Mouse (Mus musculus) spleen, postnatal 14 days (tissue): Measurements from ENCODE around the gene Speg.

Source experiments
- DNase-seq, 2 experiments: peaks; one replicate each; pipeline ENCODE4 v3.0.0; 2021 to 2022; ENCODE audit warnings: low spot score in 2 of 2

The Speg gene

GRCm38 (mm10) chr1:75365510-75366137 lies 9.5 kb upstream of the Speg start:
- no peak for DNase-seq

GRCm38 (mm10) chr1:75369360-75369983 lies 5.6 kb upstream of the Speg start:
- no peak for DNase-seq

DNA sequence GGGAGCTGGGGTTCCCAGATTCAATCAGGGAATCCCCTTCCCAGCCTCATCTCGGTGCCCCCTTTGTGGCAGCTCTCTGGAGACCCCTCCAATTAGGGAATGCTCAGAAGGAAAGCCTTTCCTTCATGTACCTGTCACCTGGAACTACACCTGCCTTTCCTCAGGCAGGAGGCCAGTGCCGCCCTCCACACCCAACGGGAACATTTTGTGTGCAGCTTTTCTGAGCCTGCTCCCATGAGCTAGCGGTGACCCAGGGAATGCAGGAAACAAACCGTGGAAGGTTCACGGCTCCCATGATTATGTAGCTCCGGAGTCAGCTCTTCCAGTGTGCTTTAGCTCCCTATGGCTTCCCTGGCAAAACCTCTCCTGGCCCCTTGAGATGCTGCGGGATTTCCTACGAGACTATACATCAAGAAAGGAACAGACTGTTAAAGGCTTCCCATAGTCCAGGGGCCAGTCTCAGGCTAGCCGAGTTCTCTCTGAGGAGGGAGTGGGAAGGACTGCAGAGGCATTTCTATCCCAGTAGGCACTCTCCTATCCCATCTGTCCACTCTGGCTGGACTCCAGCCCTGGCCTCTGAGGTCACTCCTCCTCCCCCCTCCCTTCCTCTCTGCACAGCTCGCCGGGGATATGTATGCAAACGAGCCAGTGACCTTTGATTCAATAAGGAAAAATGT lies 5.0 kb upstream of the Speg start:
- DNase-seq: no peak

- DNase-seq: no peak
Measured at GRCm38 (mm10) chr1:75371317-75372095, 3.6 kb upstream of the Speg start.

DNA sequence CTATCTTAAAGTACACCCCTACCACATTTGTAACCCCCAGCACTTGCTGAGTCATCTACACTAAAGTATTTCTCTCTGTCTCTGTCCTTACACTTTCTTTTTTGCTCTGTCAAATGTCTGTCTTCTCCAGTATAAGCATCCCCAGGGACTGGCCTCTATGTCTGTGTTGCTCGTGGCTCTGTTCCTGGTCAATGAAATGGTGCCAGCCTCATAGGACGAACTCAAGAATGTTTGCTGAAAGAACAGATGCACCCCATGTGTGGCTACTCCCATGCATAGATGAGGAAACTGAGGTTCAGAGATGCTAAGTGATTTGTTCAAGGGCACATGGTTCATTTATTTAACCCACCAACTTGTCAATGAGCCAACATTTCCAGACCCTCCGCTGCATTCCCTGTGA lies 2.6 kb upstream of the Speg start:
- no peak for DNase-seq

GRCm38 (mm10) chr1:75373276-75373675 lies 1.8 kb upstream of the Speg start:
- no peak for DNase-seq

DNA sequence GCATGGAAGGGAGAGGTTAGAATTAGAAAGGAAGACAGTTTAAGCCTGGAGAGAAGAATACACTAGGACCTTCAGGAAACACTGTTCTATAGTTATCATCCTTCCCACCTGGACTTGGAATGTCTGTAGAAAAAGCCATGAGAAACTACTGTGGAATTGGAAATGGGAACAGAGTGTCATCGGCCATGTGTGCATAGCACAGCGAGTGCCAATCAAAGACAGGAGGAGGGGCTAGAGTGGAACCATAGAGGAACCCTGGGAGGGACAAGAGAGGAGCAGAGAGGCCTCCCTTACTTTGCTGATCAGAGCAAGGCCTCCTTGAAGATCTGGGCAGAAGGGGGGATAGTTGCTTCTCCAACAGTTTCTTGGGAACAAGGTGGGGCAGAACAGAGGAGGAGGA lies 4.1 kb downstream of the Speg start:
- no peak for DNase-seq

DNA sequence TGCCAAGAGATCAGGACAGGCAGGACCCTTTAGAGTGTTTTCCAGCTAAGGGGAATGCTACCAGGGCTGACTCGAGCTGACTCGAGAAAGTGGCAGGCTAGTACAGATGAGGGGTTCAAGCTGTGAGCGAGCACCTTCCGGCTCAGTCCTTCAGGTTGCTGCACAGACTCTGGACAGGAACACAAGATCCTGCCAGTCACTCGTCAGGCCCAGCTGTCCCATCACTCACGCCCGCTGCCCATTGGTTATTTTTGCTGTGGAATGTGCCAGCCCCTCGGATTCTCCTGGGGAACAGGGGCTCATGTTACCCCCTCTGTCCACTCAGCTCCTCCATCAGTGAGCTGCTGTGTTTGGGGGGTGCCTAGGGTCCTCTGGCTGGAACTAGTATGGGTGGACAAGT lies 4.8 kb downstream of the Speg start:
- no peak for DNase-seq

- DNase-seq: no peak
Measured at GRCm38 (mm10) chr1:75380951-75381350, 5.9 kb downstream of the Speg start.

DNA sequence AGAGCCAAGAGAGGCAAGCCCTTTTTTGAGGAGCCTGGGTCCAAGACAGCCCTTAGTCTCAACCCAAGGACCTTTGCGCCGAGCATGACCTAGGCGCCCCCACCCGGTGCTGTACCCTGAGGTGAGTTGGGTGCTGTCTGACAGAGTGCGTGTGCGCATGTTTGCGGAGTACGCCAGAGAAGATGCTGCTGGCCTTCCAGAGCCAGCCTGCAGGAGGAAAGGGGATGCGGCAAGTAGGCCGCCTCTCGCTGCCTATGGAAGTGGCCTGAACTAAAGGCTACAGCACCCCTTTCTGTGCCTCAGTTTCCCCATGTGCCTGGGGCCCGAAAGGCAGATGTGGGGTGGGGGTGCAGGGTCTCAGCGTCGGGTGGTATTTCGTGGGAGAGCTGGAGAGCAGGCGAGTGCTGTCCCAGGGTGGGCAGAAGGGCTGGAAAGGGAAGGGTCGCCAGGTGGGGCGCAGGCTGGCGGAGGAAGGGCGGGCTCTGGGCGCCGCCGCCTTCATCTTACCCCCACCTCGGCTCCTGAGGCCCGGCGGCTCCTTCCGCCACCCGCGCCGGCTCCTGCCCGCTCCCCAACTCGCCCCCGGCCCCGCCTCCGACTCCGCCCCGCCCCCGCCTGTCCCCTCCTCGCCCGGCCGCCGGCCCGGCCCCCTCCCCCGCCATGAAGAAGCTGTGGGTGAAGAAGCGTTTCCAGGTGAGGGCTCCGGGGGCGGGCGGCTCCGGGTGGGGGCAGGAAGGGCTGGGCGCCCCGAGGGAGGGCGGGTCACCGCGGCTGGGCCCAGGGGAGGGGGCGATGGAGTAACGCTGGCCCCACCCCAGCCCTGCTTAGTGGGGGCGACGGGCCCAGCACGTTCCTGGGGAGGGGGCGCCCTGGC lies 6.6 kb downstream of the Speg start:
- no peak for DNase-seq

GRCm38 (mm10) chr1:75382356-75383071 lies 7.4 kb downstream of the Speg start:
- DNase-seq: no peak

GRCm38 (mm10) chr1:75384470-75385141 lies 9.5 kb downstream of the Speg start:
- no peak for DNase-seq

DNA sequence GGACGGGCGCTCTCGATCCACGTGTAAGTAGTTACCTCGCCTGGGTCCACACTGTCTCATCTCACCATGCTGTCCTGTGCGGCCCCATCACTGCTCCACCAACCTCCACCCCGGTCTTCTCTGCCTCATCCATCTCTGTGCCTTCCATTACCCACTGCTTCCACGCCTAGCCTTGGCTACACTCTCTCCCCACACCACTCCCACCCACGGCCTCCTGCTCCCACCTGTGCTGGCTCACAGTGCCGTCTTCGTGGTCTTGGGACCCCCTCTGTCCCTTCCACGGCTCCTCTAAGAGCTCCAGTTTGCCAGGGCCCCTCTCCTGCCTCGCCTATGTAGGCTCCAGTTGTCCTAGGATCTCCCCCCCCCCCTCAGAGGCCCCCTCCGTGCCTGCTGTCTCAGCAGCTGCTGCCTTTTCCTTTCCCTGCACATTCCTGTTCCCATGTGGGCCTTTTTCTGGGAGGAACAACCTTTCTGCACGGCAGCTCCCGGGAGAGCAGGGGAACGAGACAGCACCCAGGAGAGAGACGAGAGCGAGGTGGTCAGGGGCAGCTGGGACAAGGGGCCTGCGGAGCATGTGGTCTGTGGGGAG lies 10.1 kb downstream of the Speg start:
- DNase-seq: no peak

DNA sequence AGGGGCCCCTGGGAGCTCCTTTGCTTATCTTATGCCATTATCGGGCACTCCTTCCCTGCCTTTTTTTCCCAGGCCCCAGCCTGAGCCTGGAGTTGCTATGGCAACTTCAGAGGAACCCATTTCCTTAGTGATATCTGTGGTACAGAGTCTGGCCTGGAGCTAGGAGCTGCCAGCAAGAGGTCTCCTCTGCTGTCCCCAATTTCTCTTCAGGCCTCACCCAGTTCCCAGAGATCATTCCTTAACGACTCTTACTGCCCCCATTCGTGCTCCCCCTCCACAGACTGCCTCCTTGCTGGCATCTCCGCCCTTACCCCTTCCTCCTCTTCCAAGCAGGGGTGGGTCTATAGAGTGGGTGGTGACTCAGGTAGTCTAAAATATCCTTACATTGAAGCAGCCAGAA lies 11.1 kb downstream of the Speg start:
- DNase-seq: no peak

- no peak for DNase-seq
Measured at GRCm38 (mm10) chr1:75387469-75387928, 12.4 kb downstream of the Speg start.

DNA sequence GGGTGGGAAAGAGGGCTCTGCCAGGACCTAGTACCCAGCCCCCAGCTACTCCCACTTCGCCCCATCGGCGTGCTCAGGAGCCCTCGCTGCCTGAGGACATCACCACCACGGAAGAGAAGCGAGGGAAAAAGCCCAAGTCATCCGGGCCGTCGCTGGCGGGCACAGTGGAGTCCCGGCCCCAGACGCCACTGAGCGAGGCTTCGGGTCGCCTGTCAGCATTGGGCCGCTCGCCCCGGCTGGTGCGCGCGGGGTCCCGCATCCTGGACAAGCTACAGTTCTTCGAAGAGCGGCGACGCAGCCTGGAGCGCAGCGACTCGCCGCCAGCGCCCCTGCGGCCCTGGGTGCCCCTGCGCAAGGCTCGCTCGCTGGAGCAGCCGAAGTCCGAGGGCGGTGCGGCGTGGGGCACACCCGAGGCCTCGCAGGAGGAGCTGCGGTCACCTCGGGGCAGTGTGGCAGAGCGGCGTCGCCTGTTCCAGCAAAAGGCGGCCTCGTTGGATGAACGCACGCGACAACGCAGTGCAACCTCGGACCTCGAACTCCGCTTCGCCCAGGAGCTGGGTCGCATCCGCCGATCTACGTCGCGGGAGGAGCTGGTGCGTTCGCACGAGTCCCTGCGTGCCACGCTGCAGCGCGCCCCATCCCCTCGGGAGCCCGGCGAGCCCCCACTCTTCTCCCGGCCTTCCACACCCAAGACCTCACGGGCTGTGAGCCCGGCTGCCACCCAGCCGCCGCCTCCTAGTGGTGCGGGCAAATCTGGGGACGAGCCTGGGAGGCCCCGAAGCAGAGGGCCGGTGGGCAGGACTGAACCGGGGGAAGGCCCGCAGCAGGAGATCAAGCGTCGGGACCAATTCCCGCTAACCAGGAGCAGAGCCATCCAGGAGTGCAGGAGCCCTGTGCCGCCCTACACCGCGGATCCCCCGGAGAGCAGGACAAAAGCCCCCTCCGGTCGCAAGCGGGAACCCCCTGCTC lies 13.1 kb downstream of the Speg start:
- DNase-seq: no peak

GRCm38 (mm10) chr1:75388898-75389515 lies 13.9 kb downstream of the Speg start:
- no peak for DNase-seq

DNA sequence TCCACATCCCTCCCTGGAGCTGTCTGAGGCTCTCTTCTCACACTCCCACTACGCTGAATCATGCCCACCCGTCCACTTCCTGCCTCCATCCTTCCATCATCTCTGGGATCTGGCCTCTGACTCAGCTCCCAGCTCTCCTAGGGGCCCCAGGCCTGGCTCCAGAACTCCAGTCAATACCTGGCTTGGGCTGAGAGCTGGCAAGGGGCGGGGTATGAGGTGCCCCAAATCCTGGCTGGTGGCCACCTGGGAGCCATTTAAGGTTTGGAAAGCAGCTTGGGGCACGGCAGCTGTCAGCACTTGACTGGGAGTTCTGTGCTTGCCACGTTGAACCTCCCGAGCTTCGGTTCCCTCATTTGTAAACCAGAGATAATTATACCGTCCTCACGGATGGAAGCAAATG lies 18.0 kb downstream of the Speg start:
- DNase-seq: no peak
